Mouse (Mus musculus): Measurements from ENCODE around the gene Lair1. TPM values are rescaled to one million over a fixed set of nuclear protein-coding genes. Genes with fewer than 3 reads are reported as not detected.

Lair1 gene
- polyA plus RNA-seq, 1 experiment = 8.8 TPM

DNA sequence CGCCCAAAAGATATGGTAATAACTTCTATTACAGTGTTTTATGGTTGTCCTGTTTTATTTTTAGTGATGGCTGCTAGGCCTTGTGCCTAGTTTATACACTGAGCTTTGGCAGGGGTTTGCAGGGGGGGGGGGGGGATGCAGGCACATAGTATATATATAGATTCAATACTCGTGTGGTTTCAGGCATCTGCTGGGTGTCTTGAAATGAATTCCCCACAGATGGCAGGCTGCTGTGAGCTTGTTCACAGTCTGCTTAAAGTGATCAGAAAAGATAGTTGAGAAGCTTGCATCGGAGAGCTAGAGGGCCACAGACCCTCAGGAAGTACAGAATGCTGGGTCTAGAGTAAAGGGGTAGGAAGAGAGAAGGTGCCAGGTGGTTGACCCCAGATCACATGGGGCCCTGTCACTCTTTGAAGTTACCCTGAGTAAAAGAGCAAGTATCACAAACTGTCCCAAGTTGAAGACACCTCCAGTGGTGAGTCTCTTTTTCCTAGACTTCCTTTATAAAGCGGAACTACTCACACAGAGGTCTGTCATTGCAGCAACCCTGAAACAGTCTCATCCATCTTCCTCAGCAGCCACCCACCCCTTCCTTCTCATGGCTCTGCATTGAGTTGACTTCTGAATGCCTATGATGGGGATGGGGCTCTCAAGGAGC lies 24.4 kb upstream of the Lair1 start:
- Histone ChIP-seq H3K27ac (ENCODE audit: control insufficient read depth, insufficient read depth, low read depth, low read length, poor library complexity) (peak overlapping the region; percentile 59), H3K4me1 (ENCODE audit: control insufficient read depth, insufficient read depth, low read length) (peaks cover 10% of the 10 kb centered on the region), H3K4me3 (replicated peaks; ENCODE audit: control insufficient read depth, low read depth, low read length) (no peak overlapping the region)
- TF ChIP-seq POLR2A (IDR thresholded peaks at IDR 0.05; ENCODE audit: borderline replicate concordance, control insufficient read depth, low read depth, low read length) (no peak), CTCF (IDR thresholded peaks at IDR 0.05; ENCODE audit: control insufficient read depth, insufficient read depth, low read length) (no peak)
- 27% methylated on average over 4 of the region's 4 CpGs for WGBS

- Histone ChIP-seq H3K4me1 (ENCODE audit: control insufficient read depth, insufficient read depth, low read length) (peaks cover 15% of the 10 kb centered on the region), H3K27ac (ENCODE audit: control insufficient read depth, insufficient read depth, low read depth, low read length, poor library complexity) (no peak overlapping the region), H3K4me3 (replicated peaks; ENCODE audit: control insufficient read depth, low read depth, low read length) (no peak overlapping the region)
- no peak for TF ChIP-seq POLR2A (IDR thresholded peaks at IDR 0.05; ENCODE audit: borderline replicate concordance, control insufficient read depth, low read depth, low read length)
- TF ChIP-seq CTCF (IDR thresholded peaks at IDR 0.05; ENCODE audit: control insufficient read depth, insufficient read depth, low read length) = no peak
These were observed 22.6 kb upstream of the Lair1 start for GRCm38 (mm10) chr7:4085562-4085961.

DNA sequence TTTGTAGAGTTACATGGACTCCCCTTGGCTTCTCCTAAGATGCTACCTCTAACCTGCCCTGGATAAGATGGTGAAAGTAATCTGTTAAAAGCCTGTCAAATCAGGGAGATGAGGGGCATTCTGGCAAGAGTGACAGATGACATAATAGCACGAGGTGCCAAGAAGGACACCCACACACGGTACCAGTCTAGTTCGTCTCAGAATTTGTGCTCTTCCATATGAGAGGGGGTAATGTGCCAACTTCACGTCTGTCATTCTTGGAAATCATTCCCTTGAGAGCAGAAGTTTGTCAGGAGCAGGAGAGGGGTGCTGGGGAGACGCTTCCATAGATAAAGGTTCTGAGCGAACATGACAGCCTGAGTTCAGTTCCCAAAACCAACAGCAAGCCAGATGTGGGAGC lies 21.2 kb upstream of the Lair1 start:
- peaks cover 15% of the 10 kb centered on the region for H3K4me1 ChIP-seq (ENCODE audit: control insufficient read depth, insufficient read depth, low read length)
- TF ChIP-seq CTCF (IDR thresholded peaks at IDR 0.05; ENCODE audit: control insufficient read depth, insufficient read depth, low read length) (no peak), POLR2A (IDR thresholded peaks at IDR 0.05; ENCODE audit: borderline replicate concordance, control insufficient read depth, low read depth, low read length) (no peak)
- WGBS = 72% methylated on average over 6 of the region's 6 CpGs
- no peak overlapping the region for H3K27ac ChIP-seq (ENCODE audit: control insufficient read depth, insufficient read depth, low read depth, low read length, poor library complexity)
- H3K4me3 ChIP-seq (replicated peaks; ENCODE audit: control insufficient read depth, low read depth, low read length) = no peak overlapping the region

- WGBS = 2% methylated on average over 2 of the region's 2 CpGs
- Histone ChIP-seq H3K4me1 (ENCODE audit: control insufficient read depth, insufficient read depth, low read length) (peaks cover 13% of the 10 kb centered on the region), H3K4me3 (replicated peaks; ENCODE audit: control insufficient read depth, low read depth, low read length) (peak overlapping the region; percentile 57), H3K27ac (ENCODE audit: control insufficient read depth, insufficient read depth, low read depth, low read length, poor library complexity) (peak overlapping the region; percentile 69; the same call in 1 of the 2 replicates)
- no peak for TF ChIP-seq CTCF (IDR thresholded peaks at IDR 0.05; ENCODE audit: control insufficient read depth, insufficient read depth, low read length)
- no peak for TF ChIP-seq POLR2A (IDR thresholded peaks at IDR 0.05; ENCODE audit: borderline replicate concordance, control insufficient read depth, low read depth, low read length)
These were observed 19.8 kb upstream of the Lair1 start for GRCm38 (mm10) chr7:4082804-4083203.

DNA sequence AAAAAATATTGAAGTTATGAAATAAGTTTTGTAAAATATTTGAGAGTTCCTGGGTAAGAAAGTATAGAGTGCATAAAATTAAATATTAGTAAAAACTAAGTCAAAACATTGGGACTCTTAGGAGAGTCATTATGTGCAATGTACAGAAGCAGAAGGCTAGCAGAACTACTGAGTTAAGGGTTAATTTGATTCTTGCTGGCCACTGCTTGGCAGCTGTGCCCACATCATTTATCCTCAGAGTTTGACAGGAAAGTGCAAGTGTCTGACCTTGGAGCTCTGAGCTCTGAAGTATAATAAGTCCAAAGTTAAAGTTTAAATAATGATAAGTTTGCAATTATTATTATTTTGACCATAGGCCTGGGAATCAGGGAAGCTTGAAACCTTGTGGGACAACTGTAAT lies 18.7 kb upstream of the Lair1 start:
- Histone ChIP-seq H3K4me1 (ENCODE audit: control insufficient read depth, insufficient read depth, low read length) (peaks cover 11% of the 10 kb centered on the region), H3K4me3 (replicated peaks; ENCODE audit: control insufficient read depth, low read depth, low read length) (no peak overlapping the region), H3K27ac (ENCODE audit: control insufficient read depth, insufficient read depth, low read depth, low read length, poor library complexity) (no peak overlapping the region; the same call in 1 of the 2 replicates)
- no peak for TF ChIP-seq POLR2A (IDR thresholded peaks at IDR 0.05; ENCODE audit: borderline replicate concordance, control insufficient read depth, low read depth, low read length)
- no peak for TF ChIP-seq CTCF (IDR thresholded peaks at IDR 0.05; ENCODE audit: control insufficient read depth, insufficient read depth, low read length)

GRCm38 (mm10) chr7:4080552-4080951 lies 17.5 kb upstream of the Lair1 start:
- no peak overlapping the region for H3K4me3 ChIP-seq (replicated peaks; ENCODE audit: control insufficient read depth, low read depth, low read length)
- no peak overlapping the region for H3K27ac ChIP-seq (ENCODE audit: control insufficient read depth, insufficient read depth, low read depth, low read length, poor library complexity)
- H3K4me1 ChIP-seq (ENCODE audit: control insufficient read depth, insufficient read depth, low read length) = peaks cover 11% of the 10 kb centered on the region
- no peak for TF ChIP-seq CTCF (IDR thresholded peaks at IDR 0.05; ENCODE audit: control insufficient read depth, insufficient read depth, low read length)
- 23% methylated on average over 4 of the region's 4 CpGs for WGBS

GRCm38 (mm10) chr7:4079511-4079910 lies 16.5 kb upstream of the Lair1 start:
- WGBS = 79% methylated on average over 7 of the region's 7 CpGs
- H3K4me1 ChIP-seq (ENCODE audit: control insufficient read depth, insufficient read depth, low read length) = peaks cover 13% of the 10 kb centered on the region
- TF ChIP-seq CTCF (IDR thresholded peaks at IDR 0.05; ENCODE audit: control insufficient read depth, insufficient read depth, low read length) = no peak
- TF ChIP-seq POLR2A (IDR thresholded peaks at IDR 0.05; ENCODE audit: borderline replicate concordance, control insufficient read depth, low read depth, low read length) = no peak
- no peak overlapping the region for H3K27ac ChIP-seq (ENCODE audit: control insufficient read depth, insufficient read depth, low read depth, low read length, poor library complexity)
- H3K4me3 ChIP-seq (replicated peaks; ENCODE audit: control insufficient read depth, low read depth, low read length) = no peak overlapping the region

- H3K4me3 ChIP-seq (replicated peaks; ENCODE audit: control insufficient read depth, low read depth, low read length) = no peak overlapping the region
- TF ChIP-seq POLR2A (IDR thresholded peaks at IDR 0.05; ENCODE audit: borderline replicate concordance, control insufficient read depth, low read depth, low read length) (no peak), CTCF (IDR thresholded peaks at IDR 0.05; ENCODE audit: control insufficient read depth, insufficient read depth, low read length) (no peak)
- WGBS = 5% methylated on average over 3 of the region's 3 CpGs
- H3K27ac ChIP-seq (ENCODE audit: control insufficient read depth, insufficient read depth, low read depth, low read length, poor library complexity) = peak overlapping the region; percentile 24; the same call in 1 of the 2 replicates
- H3K4me1 ChIP-seq (ENCODE audit: control insufficient read depth, insufficient read depth, low read length) = peaks cover 7% of the 10 kb centered on the region
These were observed 10.1 kb upstream of the Lair1 start for GRCm38 (mm10) chr7:4073144-4073543.

DNA sequence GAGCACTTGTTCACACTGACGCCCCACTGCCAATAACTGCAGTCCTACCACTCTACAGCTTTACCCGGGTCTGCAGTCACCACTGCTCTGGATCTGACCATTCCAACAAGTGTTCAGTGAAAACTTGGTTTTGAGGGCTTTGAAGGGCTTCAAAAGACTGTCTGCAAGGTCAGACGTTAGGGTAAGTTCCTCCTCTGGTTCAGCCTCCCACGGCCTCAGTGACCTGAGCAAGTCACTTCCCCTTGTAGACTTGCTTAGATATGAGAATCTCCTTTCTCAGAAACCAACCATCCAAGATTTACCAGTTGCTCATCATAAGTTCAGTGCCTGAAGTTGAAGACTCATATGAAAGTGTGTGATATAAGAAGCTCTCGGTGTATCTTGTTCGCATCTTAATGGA lies 8.1 kb upstream of the Lair1 start:
- Histone ChIP-seq H3K27ac (ENCODE audit: control insufficient read depth, insufficient read depth, low read depth, low read length, poor library complexity) (no peak overlapping the region), H3K4me3 (replicated peaks; ENCODE audit: control insufficient read depth, low read depth, low read length) (no peak overlapping the region), H3K4me1 (ENCODE audit: control insufficient read depth, insufficient read depth, low read length) (peaks cover 8% of the 10 kb centered on the region)
- TF ChIP-seq CTCF (IDR thresholded peaks at IDR 0.05; ENCODE audit: control insufficient read depth, insufficient read depth, low read length) (no peak), POLR2A (IDR thresholded peaks at IDR 0.05; ENCODE audit: borderline replicate concordance, control insufficient read depth, low read depth, low read length) (no peak)
- 49% methylated on average over 6 of the region's 6 CpGs for WGBS

All from bone marrow, adult 2 months (tissue).